Mouse (Mus musculus) gastrocnemius, adult 18-20 months (tissue): ENCODE data around the gene Cd248. TPM values are rescaled to one million over a fixed set of nuclear protein-coding genes. Genes with fewer than 3 reads are reported as not detected.
A peak's percentile ranks its signal among the peaks of the same experiment; 100 is the strongest.

Experiments used
- DNase-seq: peaks from one replicate; pipeline ENCODE4 v3.0.0; 2021; ENCODE audit warnings: low spot score
- long read RNA-seq, 2 experiments: library from polyadenylated mRNA; stranded (forward); transcript quantifications; one replicate each; pipeline ENCODE4 v2.0.0; 2021
- total RNA-seq, 2 experiments: library from RNA; stranded (reverse); gene quantifications; 2 replicates each; pipeline ENCODE4 v1.2.3; 2021

The Cd248 gene
- 10 to 100 TPM in 1 of 2 experiments, 1 to 10 TPM in 1; 6.3 to 11.8 TPM for total RNA-seq
- long read RNA-seq, experiment 1, transcript Cd248-201 (1 exons, 2,605 nt): major isoform, 13 of 13 reads
- long read RNA-seq, experiment 1, partial matches to known transcripts: 0 of 13 reads
- long read RNA-seq, experiment 1, other reads (novel, unspliced or antisense): 0 of 13 reads
- long read RNA-seq, experiment 2, transcript Cd248-201 (1 exons, 2,605 nt): major isoform, 12 of 12 reads
- long read RNA-seq, experiment 2, partial matches to known transcripts: 0 of 12 reads
- long read RNA-seq, experiment 2, other reads (novel, unspliced or antisense): 0 of 12 reads

DNA sequence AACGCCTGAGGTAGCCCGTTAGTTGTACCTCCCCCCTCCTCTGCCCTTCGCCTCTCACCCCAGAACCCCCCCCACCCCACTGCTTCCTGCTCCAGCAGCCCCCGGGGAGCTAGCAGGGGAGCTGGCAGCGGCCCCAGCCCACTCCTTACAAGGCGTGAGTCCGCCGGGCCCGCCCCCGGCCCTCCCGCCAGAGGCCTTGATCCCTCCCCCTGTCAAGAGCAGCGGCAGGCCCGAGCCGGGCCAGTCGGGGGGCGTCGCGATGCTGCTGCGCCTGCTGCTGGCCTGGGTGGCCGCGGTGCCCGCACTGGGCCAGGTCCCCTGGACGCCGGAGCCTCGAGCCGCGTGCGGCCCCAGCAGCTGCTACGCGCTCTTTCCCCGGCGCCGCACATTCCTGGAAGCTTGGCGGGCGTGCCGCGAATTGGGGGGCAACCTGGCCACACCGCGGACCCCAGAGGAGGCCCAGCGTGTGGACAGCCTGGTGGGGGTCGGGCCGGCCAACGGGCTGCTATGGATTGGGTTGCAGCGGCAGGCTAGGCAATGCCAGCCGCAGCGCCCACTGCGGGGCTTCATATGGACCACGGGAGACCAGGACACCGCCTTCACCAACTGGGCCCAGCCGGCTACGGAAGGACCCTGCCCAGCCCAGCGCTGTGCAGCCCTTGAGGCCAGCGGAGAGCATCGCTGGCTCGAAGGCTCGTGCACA is at the start of gene Cd248:
Cd248 (plus strand) TSS at position 212 of the 703 bp plus-strand sequence.
- peak; percentile 75 for DNase-seq

DNA sequence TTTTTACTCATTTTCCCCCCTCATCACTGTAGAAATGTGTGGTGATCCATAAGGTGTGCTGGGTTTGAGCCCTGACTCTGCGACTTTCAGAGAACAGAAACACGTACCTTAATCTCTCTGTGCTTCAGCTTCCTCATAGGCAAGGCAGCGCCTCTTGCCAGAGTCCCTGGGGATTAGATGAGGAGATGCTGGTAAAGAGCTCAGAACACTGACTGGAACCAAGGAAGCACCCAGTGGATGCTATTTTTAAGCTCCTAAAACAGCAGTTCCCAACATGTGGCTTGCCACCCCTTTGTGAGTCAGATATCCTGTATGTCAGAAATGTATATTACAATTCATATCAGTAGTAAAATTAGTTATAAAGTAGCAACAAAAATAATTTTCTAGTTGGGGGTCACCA is 49.7 kb upstream of the Cd248 start:
- DNase-seq: no peak

DNA sequence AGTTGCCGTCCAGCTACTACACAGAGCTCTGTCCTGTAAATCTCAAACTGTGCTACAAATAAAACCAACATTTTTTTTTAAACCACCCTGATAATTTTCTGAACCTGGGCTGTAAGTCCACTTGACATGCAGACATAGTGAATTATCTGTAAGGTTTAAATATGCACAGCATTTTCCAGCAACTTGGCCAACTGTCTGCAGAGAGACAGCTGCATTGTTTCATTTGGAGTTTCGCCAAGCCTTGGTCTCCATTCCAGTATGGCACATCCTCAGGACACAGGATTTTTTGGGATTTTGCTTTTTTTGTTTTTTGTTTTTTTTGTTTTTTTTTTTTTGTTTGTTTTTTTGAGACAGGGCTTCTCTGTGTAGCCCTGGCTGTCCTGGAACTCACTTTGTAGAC is 46.5 kb upstream of the Cd248 start:
- DNase-seq: no peak

DNA sequence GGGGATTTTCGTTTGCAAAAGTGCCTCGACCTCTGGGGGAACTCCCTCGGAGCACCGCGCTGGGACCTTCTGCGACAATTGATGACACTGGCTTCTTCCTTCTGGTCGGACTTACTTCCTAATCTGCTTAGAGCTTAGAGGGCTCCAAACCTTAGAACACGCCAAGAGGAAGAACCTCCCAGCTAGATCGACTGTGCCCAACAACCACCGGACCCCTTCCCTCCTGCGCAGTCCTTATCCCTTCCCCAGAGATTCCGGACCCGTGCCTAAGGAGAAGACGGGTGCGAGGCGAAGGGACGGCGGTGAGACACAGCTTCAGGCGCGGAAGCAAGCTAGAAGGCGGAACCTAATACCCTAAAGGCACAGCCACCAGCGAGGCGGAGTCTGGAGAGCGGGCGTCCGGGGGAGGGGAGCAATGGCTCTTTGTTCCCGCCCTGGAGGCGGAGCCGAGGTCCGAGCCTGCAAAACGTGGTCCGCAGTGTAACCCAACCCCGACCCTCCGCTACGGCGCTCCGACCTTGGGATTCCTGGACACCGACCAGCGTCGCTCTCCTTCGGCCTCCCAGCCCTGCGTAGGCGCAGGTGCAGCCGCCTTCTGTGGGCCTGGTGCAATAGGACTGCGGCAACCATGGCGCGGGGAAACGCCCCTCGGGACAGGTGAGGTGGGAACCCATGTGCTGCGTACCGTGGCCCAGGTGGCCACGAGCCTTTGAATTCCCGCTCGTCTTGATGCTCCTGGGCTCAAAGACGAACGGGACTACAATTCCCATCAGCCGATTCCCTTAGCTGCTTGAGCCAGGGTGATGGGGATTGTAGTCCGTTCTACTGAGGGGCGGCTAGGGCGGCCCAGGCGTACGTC is 44.0 kb upstream of the Cd248 start, which contains the start of gene Slc29a2:
Slc29a2 (plus strand) TSS at position 240 of the 859 bp plus-strand sequence.
- peak; percentile 95 for DNase-seq

DNA sequence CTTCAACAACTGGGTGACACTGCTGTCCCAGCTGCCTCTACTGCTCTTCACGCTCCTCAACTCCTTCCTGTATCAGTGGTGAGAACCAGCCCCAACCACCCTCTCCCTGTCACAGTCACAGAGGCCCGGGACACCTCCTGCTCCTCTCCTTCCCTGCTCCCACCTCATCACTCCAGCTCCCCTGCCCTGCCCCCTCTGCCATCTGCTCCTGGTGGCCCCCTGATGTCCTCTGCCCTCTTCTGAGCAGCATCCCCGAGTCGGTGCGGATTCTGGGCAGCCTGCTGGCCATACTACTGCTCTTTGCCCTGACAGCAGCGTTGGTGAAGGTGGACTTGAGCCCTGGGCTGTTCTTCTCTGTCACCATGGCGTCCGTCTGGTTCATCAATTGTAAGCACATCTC is 41.8 kb upstream of the Cd248 start:
- DNase-seq: no peak

DNA sequence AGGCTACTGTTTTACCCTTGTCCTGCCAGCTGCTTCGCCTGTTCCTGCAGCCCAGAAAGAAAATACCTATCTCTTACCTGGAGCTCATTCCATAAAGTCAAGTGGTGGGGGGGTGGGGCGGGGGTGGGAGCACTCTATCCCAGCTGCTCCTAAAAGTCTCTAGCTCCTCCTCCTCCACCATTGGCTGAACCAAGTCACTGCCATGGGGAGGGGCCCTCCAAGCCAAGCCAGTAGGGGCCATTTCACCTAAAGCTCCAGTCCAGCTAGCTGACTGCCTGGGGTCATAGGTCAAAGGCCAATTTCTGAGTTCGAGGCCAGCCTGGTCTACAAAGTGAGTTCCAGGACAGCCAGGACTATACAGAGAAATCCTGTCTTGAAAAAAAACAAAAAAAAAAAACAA is 35.2 kb upstream of the Cd248 start:
- no peak for DNase-seq

DNA sequence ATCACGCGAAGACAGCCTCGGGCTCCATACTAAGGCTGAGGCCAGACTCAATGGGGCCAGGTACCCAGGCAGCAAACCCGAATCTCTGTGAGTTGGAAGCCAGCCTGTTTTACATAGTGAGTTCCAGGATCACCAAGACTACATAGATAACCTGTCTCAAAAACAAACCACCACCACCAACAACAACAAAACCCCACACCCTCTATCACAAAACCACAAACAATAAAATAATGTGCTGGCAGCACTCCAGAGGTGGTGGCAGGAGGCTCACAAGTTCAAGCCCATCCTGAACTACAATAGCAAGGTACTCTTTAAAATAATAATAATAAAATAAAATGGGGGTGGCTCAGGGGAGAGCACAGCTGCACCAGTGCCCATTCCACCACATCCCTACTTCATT is 31.3 kb upstream of the Cd248 start:
- DNase-seq: no peak

DNA sequence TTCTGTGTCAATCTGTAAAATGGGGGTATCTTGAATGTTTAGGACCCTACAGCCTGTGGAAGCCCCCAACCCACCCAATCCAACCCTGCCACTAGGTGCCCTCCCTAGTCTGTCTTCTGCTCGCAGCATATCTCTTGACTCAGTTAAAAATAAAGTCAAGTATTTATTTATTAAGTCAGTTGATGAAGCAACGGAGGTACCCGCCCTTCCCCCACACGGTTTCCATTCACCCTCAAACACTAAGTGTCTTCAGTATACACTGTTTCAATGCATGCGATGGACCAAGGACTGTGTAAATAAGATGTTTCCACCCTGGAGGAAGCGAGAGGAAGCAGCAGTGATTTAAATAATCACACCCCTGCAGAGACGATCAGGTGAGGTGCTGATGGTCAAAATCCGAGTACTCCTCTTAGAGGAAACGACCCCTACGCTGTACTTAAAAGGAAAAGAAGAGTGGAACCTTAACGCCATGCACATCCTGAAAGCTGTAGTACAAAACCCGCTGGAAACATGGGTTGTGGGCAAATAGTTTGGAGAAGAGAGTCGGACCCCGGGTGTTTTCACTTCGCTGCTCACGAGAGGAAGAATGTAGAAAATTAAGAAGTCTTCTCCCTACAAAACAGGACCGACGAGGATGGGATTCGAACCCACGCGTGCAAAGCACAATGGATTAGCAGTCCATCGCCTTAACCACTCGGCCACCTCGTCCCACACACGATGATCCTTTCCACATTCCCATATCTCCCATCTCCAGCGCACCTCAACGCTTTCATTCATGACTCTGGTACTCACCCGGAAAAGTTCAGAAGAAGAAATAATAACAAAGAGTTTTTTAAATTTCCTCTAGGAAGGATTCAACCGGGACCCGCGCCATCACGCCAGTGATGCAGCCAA is 30.0 kb upstream of the Cd248 start:
- peak; percentile 69 for DNase-seq

DNA sequence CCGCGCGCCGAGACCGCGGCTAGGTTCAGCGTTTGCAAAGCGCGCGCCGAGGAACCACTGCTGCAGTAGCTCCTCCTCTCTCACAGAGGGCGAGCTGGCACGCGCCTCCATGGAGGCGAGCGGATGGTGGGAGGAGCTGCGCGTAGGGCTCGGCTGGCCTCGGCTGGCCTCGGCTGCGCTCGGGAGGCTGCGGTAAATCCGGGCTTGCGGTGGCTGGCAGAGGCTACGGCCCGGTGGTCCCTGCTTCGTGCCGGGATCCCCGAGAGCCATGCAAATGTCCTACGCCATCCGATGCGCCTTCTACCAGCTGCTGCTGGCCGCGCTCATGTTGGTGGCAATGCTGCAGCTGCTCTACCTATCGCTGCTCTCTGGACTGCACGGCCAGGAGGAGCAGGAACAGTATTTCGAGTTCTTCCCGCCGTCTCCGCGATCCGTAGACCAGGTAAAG is 29.1 kb upstream of the Cd248 start, which contains the start of the genes B4gat1 and AC124502.3:
B4gat1 (plus strand) TSS at position 118 of the 448 bp plus-strand sequence.
AC124502.3 (plus strand) TSS at position 183 of the 448 bp plus-strand sequence.
- DNase-seq: peak; percentile 90

DNA sequence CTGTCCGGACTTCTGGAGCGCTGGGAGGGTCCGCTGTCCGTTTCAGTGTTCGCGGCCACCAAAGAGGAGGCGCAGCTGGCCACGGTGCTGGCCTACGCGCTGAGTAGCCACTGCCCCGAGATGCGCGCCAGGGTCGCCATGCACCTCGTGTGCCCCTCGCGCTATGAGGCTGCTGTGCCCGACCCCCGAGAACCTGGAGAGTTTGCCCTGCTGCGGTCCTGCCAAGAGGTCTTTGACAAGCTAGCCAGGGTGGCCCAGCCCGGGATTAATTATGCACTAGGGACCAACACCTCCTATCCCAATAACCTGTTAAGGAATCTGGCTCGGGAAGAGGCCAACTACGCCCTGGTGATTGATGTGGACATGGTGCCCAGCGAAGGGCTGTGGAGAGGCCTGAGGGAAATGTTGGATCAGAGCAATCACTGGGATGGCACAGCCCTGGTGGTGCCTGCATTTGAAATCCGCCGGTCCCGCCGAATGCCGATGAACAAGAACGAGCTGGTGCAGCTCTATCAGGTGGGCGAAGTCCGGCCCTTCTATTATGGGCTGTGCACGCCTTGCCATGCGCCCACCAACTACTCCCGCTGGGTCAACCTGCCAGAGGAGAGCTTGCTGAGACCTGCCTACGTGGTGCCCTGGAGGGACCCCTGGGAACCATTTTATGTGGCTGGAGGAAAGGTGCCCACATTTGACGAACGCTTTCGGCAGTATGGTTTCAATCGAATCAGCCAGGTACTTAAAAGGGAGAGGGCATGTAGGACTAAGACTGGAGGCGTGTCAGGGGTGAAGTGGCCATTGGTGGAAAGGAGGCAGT is 28.4 kb upstream of the Cd248 start:
- no peak for DNase-seq

DNA sequence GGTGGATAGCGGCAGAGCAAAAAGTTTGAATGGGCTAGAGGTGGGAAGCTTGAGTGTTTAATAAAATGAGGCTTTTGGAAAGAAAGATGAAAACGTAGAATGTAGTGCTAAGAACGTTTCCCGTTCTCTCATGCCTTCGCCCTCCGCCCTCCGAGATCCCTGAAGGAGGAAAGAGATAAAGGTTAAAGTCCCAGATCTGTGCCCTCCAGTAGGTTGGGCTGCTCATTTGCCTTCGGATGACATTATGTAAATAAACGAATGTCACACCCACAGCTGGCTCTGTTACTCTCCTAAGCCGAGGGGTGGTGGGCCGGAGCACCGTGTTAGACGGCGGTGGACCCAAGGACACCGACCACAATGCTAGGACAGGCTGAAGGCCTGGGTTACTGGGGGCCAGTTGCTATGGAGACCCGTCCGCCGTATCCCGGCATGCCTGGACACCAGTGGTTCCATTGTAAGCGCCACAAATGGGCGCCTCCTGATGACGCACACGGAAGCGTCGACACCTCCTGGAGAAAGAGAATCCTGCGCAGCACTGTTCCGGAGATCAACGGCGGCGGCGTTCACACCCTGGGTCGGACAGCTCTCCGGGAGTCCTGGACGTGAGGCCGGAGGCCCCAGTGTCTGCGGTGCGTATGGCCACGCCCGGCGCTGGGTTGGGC is 26.9 kb upstream of the Cd248 start, which contains the start of gene Brms1:
Brms1 (plus strand) TSS at position 493 of the 662 bp plus-strand sequence.
- peak; percentile 90 for DNase-seq

DNA sequence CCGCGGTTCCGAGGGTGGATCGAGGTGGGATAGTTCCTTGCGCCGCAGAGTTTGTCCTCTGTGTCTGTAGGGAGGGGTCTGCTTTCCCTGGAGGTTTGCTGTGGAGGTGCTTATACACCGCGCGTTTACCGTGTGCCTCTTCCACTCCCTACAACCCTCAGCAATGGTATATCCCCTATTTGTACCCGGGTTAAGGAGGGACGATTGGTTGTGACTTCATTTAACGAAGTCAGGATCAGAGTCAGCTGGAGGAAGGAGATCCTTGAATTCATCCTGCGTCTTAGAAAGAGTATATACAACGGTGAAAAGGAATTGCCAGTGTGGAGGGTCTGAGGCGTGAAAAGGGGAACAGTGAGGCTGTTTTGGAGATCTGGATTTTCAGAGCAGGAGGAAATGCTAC is 26.3 kb upstream of the Cd248 start:
- DNase-seq: no peak

DNA sequence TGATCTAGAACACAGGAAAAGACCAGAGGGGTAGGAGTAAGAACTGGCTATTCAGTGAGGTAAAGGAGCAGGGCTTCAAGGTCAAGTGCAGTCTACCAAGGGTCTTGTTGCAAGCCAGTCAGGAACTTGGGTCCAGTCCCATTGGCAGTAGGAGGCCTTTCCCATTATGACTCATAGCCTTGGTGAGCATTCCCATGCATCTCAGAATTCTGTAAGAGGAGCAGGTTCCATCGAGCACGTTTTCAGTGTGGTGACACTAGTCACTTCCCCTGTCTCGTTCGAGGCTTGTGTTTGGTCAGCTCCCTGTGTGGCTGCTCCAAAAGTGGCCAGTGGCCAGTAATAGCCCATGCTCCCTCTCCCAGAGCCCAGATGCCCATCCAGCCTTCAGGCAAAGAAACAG is 22.3 kb upstream of the Cd248 start:
- DNase-seq: no peak

DNA sequence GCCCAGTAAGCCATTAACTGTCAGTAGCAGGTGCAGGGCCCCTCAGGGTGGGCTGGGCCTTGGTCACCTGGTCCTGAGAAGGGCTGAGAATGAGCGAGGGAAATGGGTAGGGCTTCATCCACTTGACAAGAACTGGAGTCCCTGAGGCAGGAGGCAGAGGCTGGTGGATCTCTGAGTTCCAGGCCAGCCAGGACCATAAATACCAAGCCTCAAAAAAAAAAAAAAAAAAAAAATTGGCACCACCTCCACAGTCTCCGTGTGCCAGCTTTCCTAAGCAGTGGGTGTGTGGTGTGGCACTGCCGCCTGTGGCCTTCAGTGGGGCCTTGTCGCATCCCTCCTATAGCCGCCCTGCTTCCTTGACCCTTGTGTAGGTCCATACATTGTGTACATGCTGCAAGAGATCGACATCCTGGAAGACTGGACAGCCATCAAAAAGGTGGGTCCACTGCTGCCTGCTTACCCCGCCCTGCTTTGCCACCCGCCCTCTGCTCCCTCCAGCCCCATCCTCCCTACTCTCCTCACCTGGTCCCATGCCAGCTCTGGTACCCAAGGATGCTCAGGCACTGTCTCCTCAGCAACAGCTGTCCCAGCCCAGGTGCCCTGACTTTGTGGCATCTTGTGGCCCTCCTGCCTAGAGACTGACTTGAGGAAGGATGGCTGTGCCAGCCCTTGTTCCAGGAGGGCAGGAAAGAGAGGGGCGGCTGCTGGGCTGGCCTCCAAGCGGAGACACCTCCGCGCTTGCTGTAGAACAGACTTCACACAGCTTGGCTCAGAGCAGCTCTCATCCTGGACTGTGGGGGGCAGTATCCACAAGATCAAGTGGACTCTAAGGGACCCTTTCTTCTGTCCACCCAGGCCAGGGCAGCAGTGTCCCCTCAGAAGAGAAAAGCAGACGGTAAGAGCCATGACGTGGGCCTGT is 19.5 kb upstream of the Cd248 start:
- no peak for DNase-seq

DNA sequence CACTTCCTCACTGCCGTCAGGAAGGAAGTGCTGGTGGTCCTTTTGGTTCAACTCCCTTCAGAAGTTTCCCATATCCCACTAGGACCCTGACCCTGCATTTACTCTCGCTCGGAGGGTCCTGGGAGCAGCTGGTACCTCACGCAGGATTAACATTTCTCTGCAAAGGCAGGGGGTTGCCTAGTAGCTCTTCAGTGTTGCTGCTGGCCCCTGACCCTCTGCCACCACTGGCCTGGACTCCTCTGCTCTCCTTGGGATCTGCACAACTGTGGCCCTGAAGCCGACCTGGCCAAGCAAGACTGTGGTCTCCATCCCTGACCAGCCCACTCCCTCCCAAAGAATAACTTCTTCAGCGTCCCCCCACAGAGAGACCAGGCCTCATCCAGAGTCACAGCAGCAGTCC is 18.6 kb upstream of the Cd248 start:
- DNase-seq: no peak

DNA sequence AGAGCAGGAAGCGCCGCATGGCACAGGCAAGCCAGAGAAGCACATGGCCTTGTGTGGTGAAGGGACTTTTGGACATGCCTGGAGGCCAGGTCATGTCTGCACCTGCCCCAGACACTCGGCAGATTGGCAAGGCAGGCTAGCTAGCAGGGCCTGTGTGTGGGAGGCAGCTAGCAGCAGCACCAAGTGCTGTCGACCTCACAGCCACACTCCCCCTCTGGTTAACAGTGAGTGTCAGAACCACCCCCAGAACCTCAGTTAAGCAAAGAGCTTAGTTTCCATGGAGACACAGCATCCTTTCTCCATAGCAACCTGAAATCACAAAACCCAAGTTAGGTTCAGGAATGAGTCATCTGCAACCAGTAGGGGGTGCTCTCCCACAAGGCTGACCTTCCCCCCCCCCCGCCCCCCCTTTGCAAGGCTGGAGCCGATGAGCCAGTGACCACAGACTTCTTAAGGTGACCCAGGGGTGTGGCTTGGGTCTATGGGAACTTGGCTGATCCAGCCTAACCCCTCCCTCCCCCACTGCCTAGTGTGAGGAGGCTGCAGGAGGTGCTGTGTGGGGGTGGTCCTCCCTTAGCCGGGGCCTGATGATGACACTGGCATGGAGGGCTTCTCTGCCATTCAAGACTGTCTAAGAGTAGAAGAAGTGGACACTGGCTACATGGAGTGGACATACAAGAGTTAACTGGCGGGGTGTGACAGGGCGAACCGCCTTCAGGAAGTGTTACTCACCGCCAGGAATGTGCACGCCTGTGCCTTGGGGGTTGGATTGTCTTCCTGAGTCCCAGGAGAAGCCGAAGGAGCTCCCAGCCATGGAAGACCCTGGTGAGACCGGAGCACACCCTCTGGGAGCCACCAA is 17.6 kb upstream of the Cd248 start, which contains the start of gene Rin1:
Rin1 (plus strand) TSS at position 435 of the 859 bp plus-strand sequence.
- no peak for DNase-seq

DNA sequence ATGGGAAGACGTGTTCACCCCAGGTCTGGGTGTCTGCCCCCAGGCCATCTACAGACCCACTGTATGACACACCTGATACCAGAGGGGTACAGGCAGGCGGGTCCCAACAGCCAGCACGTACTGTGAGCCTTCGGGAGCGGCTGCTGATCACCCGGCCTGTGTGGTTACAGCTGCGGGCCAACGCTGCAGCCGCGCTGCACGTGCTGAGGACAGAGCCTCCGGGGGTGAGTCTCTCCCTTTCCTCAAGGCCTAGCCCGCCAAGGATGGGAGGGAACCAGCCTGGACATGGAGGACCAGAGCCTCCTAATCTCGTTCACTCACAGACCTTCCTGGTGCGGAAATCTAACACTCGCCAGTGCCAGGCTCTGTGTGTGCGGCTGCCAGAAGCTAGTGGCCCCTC is 16.8 kb upstream of the Cd248 start:
- no peak for DNase-seq
